Mouse (Mus musculus): ENCODE measurements around the gene Haus7.

Gene Haus7

DNA sequence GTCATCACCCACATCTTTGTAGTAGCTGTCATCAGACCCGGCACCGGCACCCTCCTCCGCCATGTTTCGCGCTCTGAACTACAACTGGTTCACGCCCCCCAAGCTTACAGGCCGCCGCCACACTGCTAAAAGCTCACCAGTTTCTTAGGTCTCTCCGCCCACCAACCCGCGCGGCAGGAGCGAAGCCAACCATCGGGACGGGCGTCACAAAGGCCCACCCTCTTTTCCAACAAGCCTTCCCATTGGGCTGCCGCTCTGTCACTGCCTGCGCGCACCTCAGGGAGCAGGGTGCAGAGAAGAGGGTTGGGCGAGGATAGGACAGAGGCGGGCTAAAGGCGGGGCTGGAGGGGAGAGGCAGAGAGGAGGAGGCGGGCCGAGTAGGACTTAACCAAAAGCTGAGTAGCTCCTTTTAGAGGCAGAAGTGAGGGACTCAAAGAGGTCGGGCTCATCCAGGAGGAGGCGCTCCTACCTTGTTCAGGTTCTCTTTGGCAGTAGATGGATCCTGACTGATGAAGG, at the start of gene Haus7:
Gene Haus7 (minus strand): TSS at position 168 of the 516 bp plus-strand sequence.
- DNase-seq (ENCODE audit: low read depth, low spot score), result peak; percentile 87

DNA sequence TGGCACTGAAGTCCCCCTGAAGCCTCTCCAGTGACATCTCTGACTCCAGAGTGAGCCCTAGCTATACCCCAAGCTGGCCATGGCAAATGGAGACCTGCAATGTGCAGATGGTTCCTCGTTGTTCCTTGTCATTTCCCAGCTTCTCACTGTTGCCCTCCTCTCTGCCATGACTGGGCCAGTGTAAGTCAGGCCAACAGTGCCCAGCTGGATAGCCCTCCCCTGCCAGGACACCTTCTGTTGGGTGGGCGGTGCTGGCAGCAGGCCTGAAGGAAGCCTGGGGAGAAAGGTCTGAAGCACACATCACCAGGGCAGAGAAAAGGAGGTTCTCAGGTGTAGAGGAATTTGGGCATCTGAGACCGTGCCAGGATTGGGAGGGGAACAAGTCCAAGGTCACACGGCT, 47.7 kb upstream of the Haus7 start:
- no peak for DNase-seq (ENCODE audit: low read depth, low spot score)

DNA sequence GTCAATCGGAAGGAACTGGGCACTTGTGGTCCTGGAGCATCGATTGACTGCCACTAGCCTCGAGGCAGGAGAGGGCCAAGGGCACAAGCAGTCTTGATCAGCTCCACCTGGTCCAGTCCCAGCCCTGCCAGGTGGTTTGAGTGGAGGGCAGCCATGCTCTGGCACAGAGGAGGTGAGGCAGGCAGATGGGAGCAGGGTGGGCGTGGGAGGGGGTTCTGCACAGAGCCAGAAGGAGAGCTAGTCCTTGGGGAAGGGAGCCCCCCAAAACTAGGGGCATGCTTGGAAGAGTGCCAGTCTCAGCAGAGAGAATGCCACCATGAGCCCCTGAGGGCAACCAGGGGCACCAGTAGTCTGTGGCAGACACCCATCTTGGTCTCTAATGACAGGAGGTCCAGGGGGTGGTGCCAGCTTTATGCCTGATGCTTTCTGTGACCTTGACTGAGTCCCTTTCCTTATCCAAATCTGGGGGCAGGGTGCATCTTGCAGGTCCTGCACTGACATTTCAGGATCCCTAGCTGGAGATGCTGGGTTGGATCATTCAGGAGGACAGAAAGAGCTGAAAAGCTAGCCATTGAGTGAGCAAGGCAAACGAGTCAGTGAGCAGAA, 46.4 kb upstream of the Haus7 start:
- DNase-seq (ENCODE audit: low read depth, low spot score), result no peak

DNA sequence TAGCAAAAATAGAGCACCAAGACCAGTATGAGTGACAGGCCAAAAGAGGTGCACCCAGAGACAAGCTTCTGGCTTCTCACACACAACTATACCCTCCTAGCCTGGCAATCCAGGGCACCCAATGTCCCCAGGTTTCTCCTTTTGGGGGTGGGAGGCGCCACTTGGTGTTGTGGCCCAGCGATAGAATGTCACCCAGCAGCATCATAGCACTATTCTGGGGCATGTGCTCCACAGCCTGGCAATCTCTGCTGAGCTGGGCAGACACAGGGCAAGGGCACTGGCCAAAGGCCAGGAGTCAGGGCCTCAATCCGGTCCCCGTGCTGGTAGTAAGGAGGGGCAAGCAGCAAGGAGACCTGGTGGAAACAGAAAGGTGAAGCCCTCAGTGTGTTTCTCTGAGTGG, 37.9 kb upstream of the Haus7 start:
- DNase-seq (ENCODE audit: low read depth, low spot score), result no peak

DNA sequence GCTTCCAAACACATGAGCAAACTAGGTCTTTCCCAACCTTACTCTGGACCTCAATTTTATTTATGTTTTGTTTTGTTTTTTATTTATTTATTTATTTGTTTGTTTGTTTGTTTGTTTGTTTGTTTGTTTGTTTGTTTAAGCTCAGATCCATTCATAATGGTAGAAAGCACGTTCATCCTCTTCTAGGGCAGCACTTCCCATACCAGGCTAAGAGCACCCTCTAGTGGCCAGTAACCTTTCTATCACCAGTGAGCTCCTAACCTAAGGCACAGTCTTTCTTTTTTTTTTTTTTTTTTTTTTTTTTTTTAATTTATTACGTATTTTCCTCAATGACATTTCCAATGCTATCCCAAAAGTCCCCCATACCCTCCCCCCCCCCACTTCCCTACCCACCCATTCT, 34.7 kb upstream of the Haus7 start:
- DNase-seq (ENCODE audit: low read depth, low spot score), result peak; percentile 26

DNA sequence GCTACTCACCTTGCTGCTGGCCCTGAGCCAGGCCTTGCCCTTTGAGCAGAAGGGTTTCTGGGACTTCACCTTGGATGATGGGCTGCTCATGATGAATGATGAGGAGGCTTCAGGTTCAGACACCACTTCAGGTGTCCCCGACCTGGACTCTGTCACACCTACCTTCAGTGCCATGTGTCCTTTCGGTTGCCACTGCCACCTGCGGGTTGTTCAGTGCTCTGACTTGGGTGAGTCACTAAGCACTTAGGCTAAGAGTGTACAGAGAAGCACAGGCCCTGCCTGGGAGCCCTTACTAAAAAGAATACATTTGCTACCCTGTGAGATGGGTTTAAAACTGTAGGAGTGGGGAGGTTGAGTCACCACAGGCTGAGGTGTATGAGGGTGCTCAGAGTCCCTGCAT, 32.0 kb upstream of the Haus7 start:
- DNase-seq (ENCODE audit: low read depth, low spot score), result no peak

DNA sequence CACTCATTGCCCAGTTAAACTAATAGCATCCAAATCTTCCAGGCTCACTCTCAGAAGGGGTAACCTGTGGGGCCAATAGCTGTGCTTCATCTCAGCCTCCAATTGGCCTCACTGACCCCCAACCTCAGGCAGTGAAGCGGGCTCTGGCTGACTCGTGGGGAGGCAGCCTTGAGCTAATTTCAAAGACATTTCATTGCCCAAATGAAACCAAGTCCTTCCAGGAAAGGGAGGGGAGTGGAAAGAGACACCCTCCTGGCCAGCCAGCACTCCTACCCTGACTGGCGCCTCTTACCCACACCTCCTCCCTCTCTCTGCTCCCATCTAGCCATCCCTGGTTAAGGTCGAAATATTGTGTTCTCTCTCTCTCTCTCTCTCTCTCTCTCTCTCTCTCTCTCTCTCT, 31.3 kb upstream of the Haus7 start:
- DNase-seq (ENCODE audit: low read depth, low spot score), result no peak

DNA sequence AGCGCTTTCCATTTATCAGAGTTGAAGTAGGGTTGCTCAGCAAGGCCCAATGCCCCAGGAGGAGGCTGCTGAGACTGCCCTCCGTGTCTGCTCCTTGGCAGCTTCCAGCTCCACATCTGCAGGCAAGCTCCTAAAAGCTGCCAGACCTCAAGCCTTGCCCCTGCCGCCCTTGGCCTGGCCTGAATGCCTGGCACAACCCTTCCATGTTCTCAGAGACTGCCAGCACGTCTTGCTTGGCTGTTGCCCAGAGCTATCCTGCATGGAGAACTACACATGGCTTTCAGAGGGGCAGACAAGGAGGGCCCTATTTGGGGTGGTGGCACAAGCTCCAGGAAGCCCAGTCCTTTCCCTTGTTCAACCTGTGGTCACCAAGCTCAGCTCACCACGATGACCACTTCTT, 28.1 kb upstream of the Haus7 start:
- DNase-seq (ENCODE audit: low read depth, low spot score), result no peak

DNA sequence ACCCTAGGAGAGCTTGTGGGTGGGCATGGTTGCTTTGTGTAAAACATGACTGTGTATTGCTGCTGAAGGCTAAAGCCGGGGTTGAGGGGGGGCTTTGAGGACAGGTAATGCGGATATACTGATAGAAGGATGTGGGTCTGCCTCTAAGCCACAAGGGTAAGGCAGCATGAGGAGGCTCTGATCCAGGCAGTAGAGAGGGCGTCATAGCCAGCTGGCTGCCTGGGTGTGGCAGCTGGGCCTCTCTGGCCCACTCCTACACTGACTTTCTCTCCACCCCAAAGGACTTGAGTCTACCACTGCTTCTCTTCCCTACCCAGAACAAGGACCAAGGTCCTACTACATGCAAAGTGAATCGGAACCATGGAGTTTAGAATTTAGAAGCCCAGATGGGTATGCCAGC, 26.0 kb upstream of the Haus7 start:
- no peak for DNase-seq (ENCODE audit: low read depth, low spot score)

DNA sequence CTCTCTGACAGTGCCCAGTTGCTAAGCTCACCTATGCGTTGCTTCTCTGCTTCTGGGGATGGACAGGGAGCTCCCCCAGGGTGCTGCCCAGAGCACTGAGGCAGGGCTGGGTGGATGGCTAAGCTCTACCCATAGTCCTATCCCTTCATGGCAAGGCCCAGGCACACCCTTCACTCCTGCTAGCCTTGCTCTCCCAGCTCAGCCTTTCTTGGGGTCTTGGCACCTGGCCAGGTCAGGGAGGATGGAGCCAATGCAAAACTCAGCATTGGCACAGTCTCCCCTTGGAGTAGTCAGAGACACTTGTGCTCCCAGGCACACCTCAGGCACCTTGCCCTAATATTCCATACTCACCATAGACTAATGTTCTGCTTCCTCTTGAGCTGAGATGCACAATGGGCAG, 25.2 kb upstream of the Haus7 start:
- no peak for DNase-seq (ENCODE audit: low read depth, low spot score)

DNA sequence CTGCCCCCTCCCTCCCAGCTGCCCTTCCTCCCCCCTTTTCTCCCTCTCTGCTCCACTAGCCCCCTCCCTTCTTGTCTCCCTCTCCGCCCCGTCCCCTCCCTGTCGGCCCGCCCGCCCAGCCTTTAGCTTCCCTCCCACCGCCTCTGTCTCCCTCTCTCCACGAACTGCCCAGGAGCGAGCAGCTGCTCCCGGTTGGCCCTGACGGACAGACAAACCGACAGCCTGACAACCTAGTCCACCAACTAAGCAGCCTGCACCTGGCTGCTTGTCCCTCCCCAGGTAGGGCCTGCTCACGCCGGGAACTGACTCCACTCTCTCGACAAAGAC, 24.6 kb upstream of the Haus7 start, which contains the start of gene Bgn:
Gene Bgn (plus strand): TSS at position 119 of the 327 bp plus-strand sequence.
- DNase-seq (ENCODE audit: low read depth, low spot score), result no peak

DNA sequence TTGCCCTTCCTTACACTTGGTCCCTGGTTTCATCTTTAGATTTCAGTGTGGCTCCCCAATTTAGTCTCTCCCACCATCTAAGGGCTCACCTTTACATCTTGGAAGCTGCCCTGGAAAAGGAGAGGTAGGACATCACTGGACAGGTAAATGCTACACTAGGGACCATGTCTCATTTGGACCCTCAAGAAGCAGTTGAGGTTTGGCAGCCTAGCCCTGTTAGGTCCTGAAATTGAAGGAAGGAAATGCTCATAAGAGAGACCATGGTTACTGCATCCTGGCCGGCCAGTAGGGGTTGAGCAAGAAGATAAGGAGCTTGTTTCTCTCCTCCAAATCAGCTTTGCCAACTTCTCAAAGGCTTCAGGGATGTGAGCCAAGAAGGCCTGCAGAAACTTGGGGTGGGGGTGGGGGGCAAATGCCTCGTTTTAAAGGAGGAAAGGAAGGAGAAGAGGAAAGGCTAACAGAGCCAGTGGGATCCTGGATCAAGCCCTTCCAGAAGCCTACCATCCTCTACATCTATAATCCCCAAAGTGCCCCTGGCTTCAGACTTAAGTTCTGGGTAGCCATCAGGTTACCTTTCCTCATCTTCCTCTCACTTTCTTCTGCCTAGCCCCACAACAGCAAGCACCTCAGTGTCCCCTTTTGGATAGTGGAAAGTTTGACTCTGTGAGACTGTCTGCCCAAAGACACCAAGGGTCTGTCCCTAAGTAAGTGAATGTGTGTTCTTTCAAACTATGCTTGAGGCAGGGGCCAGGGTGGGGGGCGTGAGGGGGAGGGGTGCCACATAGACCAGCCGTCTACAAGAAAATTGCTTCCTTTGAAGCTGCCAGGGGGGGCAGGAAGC, 24.0 kb upstream of the Haus7 start:
- DNase-seq (ENCODE audit: low read depth, low spot score), result no peak

DNA sequence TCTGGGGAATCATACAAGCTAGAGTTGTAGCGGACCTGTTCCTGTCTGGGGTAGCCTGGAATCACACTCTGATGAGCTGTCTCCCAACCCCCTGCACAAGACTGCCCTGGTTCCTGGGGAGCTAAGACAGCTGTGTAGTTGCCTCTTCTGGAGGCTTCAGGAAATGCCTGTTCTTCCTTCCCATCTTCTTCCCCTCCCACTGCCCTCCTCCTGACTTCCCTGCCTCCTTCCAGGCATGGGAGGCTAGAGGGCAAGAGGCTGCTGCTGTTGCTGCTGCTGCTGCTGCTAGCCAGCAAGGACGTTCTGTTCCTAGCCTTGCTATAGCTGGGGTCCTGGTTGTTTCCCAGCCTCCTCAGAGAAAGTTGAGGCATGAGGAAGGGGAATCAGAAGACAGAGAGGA, 21.5 kb upstream of the Haus7 start:
- no peak for DNase-seq (ENCODE audit: low read depth, low spot score)

DNA sequence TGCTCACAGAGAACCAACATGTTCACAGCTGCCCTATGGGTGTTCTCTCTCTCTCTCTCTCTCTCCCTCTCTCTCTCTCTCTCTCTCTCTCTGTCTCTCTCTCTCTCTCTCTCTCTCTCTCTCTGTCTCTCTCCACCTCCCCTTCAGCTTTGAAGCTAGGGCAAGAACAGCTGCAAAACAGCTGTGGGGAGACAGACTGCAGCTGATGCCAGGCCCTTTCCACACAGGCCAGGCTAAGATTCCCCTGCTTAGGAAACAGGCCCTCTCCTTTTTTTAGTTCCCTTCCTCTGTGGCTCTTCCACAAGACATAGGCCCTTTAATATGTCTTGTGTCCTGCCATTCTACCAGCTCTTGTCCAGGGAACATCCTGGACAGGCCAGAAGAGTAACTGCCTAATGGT, 20.8 kb upstream of the Haus7 start:
- DNase-seq (ENCODE audit: low read depth, low spot score), result no peak

DNA sequence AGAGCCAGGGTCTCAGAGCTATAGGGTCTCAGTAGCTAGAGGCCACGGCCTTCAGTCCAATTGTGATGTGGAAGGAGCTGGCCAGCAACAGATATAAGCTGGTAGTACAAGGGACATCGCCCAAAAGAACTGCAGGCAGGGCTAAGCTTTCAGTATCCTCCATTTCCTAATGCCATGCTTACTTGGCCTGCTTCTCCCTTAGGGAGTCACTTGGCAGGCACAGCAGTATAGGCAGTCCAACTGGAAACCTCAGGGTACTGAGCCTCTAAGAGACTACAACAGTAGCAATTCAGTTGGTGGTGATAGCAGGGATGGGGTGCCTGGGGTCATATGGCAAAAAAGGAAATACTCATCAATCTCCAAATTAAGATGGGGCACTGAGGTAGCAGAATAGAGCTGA, 18.7 kb upstream of the Haus7 start:
- no peak for DNase-seq (ENCODE audit: low read depth, low spot score)

DNA sequence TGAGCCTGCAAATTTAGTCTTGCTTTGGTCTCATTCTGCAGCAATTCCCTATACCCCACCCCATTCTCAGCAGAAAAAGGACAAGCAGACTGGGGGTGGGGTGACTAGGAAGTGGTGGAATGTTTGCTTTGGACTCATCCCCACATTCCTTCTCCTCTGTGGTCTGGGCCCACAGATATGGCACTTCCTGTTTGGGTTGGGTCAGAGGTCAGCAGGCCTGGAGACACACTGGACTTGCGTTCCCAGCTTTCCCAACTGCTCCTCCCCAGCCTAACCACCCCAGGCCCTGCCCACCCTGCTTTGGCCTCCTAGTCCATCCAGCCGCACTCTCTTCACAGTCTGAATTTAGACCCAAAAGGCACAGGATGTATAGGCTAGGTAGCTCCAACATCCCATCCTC, 17.8 kb upstream of the Haus7 start:
- no peak for DNase-seq (ENCODE audit: low read depth, low spot score)

DNA sequence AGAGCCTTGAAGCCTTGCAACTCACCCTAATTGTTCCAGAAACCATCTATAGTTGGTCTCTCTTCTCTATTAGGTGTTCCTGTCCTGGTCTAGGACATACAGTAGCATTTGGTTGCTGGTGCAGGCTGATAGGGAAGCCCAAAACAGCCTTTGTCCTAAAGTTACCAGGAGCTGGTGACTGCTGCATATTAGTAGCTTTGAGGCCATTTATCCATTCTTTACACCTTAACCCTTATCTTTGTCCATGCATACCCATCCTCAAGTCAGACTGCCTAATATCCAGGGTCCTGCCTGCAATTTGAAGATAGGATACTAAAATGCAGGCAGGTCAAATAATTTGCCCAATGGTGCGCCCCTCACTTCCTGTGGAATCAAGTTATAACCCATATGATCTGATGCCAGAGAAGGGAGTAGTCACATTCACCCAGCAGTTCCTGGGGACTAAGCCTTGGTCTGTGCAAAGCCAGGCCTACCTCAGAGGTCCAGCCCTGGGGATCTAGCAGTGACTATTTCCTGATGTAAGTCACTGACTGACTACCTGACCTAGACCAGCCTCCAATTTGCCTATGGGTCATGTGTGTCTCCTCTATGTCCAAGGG, 16.9 kb upstream of the Haus7 start:
- DNase-seq (ENCODE audit: low read depth, low spot score), result no peak

DNA sequence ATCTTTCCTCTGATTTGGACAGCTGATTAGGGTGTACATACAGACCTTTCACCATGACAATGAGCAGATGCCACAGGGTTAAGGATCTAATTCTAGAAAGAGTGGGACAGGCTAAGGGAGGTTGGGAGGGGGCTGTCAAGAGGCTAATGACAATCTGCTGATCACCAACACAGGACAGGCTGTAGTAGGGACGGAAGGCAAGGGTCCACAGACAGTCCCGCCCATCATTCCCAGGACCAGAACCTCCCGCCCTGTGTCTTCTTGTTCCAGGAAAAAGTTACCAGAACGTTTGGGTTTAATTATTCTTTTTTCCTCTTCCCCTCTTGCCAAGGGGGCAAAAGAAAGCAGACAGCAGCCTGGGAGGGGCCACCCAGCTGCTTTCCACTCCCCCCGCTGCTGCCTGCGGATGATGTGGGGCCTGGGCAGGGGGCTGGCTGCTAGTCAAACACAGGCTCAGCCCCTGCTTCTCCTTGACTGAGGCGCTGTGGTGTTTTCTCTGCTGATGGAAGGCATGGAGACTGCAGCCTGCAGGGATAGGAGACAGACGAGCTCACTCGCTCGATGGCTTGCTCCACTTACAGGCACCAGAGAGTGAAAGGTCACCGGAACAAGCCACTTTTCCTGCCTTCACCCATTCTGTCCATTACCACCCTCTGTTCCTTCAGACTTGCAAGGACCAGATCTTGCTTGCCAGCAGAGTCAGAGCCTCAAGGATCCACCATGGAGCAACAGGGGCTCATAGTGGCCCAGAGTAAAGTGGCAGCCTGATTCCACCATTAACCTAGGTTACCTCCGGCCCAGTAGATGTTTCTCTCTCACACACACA, 15.7 kb upstream of the Haus7 start:
- no peak for DNase-seq (ENCODE audit: low read depth, low spot score)

DNA sequence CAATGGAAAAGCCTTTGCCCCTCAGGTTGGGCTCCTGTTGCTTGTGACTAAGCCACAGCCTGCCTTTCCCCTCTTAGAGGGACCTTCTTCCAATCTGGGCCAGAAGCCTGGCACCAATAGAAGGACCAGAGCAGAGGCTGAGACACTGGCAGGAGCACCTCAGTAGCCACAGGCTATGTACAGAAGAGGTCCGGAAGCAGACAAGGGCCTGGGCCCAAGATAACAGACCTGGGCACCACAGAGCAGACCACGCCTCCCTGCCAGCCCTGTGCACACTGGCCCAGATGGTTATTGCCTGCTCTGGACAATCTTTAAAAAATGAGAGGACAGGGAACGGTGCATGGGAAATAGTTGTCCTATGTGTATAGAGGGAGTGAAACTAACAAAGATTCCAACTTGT, 12.9 kb upstream of the Haus7 start:
- no peak for DNase-seq (ENCODE audit: low read depth, low spot score)

DNA sequence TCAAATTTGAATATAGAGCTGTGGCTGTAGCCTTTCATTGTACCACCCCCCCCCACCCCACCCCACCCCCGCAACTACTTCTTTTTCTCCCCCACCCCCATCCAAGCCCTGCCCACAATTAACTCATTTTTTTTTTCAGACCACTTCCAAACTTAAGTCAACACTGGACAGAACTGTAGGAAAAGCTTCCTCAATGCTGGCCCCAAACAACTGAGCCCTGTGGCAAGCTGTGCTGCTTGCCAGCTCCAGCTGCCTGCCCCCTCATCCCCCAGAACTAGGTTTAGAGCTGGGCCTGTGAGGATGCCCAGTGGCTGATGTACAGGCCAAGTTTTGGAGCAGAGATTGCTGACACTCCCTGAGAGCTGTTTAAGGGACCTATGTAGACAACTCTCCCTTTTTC, 9.9 kb upstream of the Haus7 start:
- DNase-seq (ENCODE audit: low read depth, low spot score), result no peak

DNA sequence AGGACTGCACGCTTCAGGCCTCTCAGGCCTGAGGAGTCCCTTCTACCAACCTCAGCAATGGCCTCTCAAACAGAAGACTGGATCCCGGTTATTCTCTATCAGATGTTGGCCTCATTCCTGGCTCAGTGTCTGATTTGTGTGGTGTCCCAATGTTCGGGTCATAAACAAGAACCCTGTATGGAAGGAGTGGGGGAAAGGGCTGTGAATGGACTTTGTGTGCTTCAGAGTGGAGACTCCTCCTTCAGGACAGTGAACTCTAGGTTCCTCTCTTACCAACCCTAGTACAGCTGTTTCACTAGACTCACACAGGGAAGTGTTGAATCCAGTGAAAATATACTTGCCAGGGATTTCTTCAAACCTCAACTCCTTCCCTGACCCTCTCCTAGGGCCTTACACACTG, 9.5 kb upstream of the Haus7 start:
- no peak for DNase-seq (ENCODE audit: low read depth, low spot score)

All from brain, embryonic 18.5 days (tissue).